Mouse (Mus musculus) spleen, postnatal 4 days (tissue): ENCODE data around the gene Gm49721.
"Not testable (repeated sequence)": the region's sequence is repeated elsewhere in the genome, so short reads cannot be mapped to it uniquely, and the experiment has no call there.

Experiments used
- DNase-seq, 2 experiments: peaks; one replicate each; pipeline ENCODE4 v3.0.0; 2022; ENCODE audit warnings: low spot score in 2 of 2

Gm49721 gene

GRCm38 (mm10) chr17:7075519-7075918, 96.8 kb downstream of the Gm49721 start:
- not testable (repeated sequence) for DNase-seq

DNA sequence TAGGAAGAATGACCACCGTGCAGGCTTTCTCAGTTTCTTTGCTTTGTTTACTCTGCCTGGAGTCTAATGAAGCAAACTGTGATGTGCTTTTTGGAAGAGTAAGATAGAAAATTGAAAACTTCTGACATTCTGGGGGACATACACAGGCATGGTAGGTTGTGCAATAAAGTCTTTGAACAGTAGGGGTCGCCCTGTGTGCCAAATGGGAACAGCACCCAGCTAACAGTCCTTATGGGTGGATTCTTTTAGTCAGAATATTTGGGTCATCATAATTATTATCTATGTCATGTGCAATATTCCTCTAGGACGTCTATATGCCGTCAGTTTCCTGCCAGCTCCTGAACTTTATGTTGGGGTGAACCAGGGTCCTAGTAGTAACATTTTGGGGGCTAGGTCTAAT, 100.9 kb downstream of the Gm49721 start:
- peak; percentile 50 to 81 for DNase-seq

GRCm38 (mm10) chr17:7084523-7084922, 105.8 kb downstream of the Gm49721 start:
- DNase-seq: not testable (repeated sequence)

DNA sequence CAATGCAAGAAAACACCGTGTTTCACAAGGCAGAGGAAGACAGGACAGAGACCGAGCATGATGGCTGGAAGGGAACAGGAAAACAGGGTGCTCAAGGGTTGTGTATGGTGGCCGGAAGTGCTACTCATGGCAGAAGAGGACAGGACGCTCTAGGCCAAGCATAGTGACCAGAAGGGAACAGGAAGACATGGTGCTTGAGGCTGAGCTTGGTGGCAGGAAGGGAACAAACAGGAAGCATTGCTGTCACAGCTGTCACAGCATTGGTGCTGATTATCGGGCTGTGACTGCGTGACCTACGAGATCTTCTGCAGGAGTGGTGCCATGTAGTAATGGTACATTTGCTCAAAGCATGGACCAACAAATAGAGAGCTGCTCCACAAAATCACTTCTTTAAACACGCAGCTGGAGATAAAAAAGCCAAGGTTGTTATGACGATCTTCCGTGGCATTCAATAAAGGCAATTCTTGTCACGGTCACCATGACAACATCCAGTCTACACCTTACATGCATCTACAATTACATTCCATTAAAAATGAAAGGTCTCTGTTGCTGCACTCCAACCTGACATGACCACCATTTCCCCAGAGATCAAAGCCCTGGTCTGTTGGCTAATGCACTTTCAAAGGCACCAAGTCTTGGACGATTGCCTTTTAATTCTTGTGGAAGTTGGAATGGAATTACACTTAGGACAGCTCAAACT, 106.9 kb downstream of the Gm49721 start:
- not testable (repeated sequence) for DNase-seq

DNA sequence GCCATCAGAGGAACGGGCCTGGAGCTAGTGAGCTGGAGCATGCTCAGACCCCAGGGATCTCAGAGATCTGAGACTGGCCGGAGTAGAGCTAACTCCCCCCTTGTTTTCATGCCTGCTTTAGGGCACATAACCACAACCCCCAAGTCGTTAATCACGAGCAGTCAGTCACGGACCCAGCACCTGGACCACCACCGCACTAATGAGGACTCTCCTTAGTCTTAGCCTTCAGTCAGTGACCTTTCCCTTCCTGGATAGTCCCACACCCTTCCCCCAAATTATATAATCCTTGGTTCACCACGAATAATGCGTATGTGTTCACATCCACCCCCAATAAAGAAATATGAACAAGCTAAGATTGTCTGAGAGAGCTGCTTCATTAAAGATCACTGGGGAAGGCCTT, 108.1 kb downstream of the Gm49721 start:
- DNase-seq: not testable (repeated sequence)
